Mouse (Mus musculus) embryonic facial prominence, embryonic 11.5 days (tissue): Measurements from ENCODE around the gene Hnmt. TPM values are rescaled to one million over a fixed set of nuclear protein-coding genes. Genes with fewer than 3 reads are reported as not detected.

Experiments
- ATAC-seq: fragments of 200-750 bp; cut with Nextera tagmentation; replicated peaks from 2 replicates; pipeline ENCODE4 v1.8.0; 2017; ENCODE audit warnings: low read depth; ENCODE audit not compliant: insufficient number of reproducible peaks, low FRiP score, low TSS enrichment
- DNase-seq: peaks from one replicate; pipeline ENCODE4 v3.0.0-alpha.2; 2015; ENCODE audit warnings: low spot score
- H3K27ac ChIP-seq: fragments of 300-500 bp; sonication (generic); replicated peaks from 2 replicates; pipeline ENCODE4 v1.5.1; 2014; ENCODE audit warnings: mild to moderate bottlenecking, low read depth, low read length, control low read depth
- H3K27me3 ChIP-seq: fragments of 300-500 bp; sonication (generic); 2 replicates; pipeline ENCODE4 v1.6.1; 2014; ENCODE audit warnings: mild to moderate bottlenecking, low read length, moderate library complexity, mixed read lengths; ENCODE audit not compliant: control insufficient read depth, insufficient read depth
- H3K36me3 ChIP-seq: fragments of 300-500 bp; sonication (generic); replicated peaks from 2 replicates; pipeline ENCODE4 v1.6.1; 2014; ENCODE audit warnings: low read depth, mild to moderate bottlenecking, low read length, moderate library complexity, mixed read lengths; ENCODE audit not compliant: control insufficient read depth, insufficient read depth
- H3K4me1 ChIP-seq: fragments of 300-500 bp; sonication (generic); 2 replicates; pipeline ENCODE4 v1.6.1; 2014; ENCODE audit warnings: low read length, mixed read lengths; ENCODE audit not compliant: control insufficient read depth, insufficient read depth
- H3K4me2 ChIP-seq: fragments of 300-500 bp; sonication (generic); 2 replicates; pipeline ENCODE4 v1.6.1; 2014; ENCODE audit warnings: low read depth, mild to moderate bottlenecking, control low read depth, low read length, moderate library complexity
- H3K4me3 ChIP-seq: fragments of 300-500 bp; sonication (generic); 2 replicates; pipeline ENCODE4 v1.5.1; 2014; ENCODE audit warnings: low read depth, low read length, control low read depth
- H3K9ac ChIP-seq: fragments of 300-500 bp; sonication (generic); replicated peaks from 2 replicates; pipeline ENCODE4 v1.6.1; 2014; ENCODE audit warnings: mild to moderate bottlenecking, control low read depth, low read length
- H3K9me3 ChIP-seq: fragments of 300-500 bp; sonication (generic); replicated peaks from 2 replicates; pipeline ENCODE4 v1.6.1; 2016; ENCODE audit warnings: mild to moderate bottlenecking, low read length, inconsistent platforms, mixed read lengths; ENCODE audit not compliant: control insufficient read depth
- WGBS: fragments of 180-500 bp; shearing (Covaris S2); extraction: QIAGEN DNeasy Blood & Tissue Kit; methylation state at CpG from one replicate; pipeline ENCODE4 v1.1.7; 2014; 5-methylcytosine and 5-hydroxymethylcytosine counted together
- polyA plus RNA-seq: library from polyadenylated mRNA; unstranded; fragments of >200 nt; fragmentation: Nextera tagmentation; extraction: Ambion mirVana; gene quantifications from 2 replicates; pipeline ENCODE4 v1.2.1, GENCODE M21; 2014

The Hnmt gene
- polyA plus RNA-seq, result 2.1 and 2.3 TPM in 2 replicates

GRCm38 (mm10) chr2:24049344-24049990 lies at the start of gene Hnmt:
Gene Hnmt, minus strand, starts transcription at chr2:24049394.
- no peak within 1 kb of the TSS for H3K27ac ChIP-seq
- no peaks in the 10 kb centered on the region for H3K27me3 ChIP-seq
- H3K36me3 ChIP-seq, result no peaks in the 10 kb centered on the region
- ATAC-seq, result no peak
- H3K4me2 ChIP-seq, result peak within 1 kb of the TSS; percentile 44
- peak within 1 kb of the TSS; percentile 32 for H3K9ac ChIP-seq
- H3K4me1 ChIP-seq, result no peaks in the 10 kb centered on the region
- WGBS, result 52% methylated on average over 7 of the region's 7 CpGs
- no peak within 1 kb of the TSS; the same call in 1 of the 2 replicates for H3K4me3 ChIP-seq
- H3K9me3 ChIP-seq, result no peaks in the 10 kb centered on the region
- DNase-seq, result no peak

- no peak within 1 kb of the TSS for H3K4me2 ChIP-seq
- ATAC-seq (no peak), DNase-seq (no peak)
- no peaks in the 10 kb centered on the region for H3K36me3 ChIP-seq
- 77% methylated on average over 4 of the region's 4 CpGs for whole genome bisulfite sequencing
- no peak within 1 kb of the TSS for H3K27ac ChIP-seq
- no peak within 1 kb of the TSS for H3K9ac ChIP-seq
- H3K9me3 ChIP-seq, result no peaks in the 10 kb centered on the region
- H3K4me3 ChIP-seq, result no peak within 1 kb of the TSS
- no peaks in the 10 kb centered on the region for H3K27me3 ChIP-seq
- no peaks in the 10 kb centered on the region for H3K4me1 ChIP-seq
Measured at GRCm38 (mm10) chr2:24096495-24096894, 47.3 kb upstream of the Hnmt start, which contains the start of gene Tbpl2. Gene Tbpl2, minus strand, starts transcription at chr2:24096595.

GRCm38 (mm10) chr2:24090921-24091320 lies 41.7 kb upstream of the Hnmt start:
- ATAC-seq (no peak), DNase-seq (no peak)
- no peaks in the 10 kb centered on the region for H3K4me1 ChIP-seq
- WGBS, result 86% methylated on average over 1 of the region's 1 CpGs
- no peak overlapping the region for H3K4me2 ChIP-seq
- no peak overlapping the region for H3K9ac ChIP-seq
- no peak overlapping the region for H3K4me3 ChIP-seq
- H3K9me3 ChIP-seq, result no peaks in the 10 kb centered on the region
- H3K27ac ChIP-seq, result no peak overlapping the region
- no peaks in the 10 kb centered on the region for H3K27me3 ChIP-seq
- no peaks in the 10 kb centered on the region for H3K36me3 ChIP-seq

- ATAC-seq, result no peak
- 87% methylated on average over 3 of the region's 3 CpGs for WGBS
Measured at GRCm38 (mm10) chr2:24050459-24050858, 1.3 kb upstream of the Hnmt start.

GRCm38 (mm10) chr2:24048480-24049097 lies 605 bp downstream of the Hnmt start:
- Histone ChIP-seq H3K36me3 (no peaks in the 10 kb centered on the region), H3K9ac (peak overlapping the region; percentile 32), H3K27ac (no peak overlapping the region), H3K9me3 (no peaks in the 10 kb centered on the region), H3K4me2 (peak overlapping the region; percentile 44), H3K4me3 (no peak overlapping the region; the same call in 1 of the 2 replicates), H3K4me1 (no peaks in the 10 kb centered on the region), H3K27me3 (no peaks in the 10 kb centered on the region)
- 9% methylated on average over 16 of the region's 16 CpGs for WGBS
- ATAC-seq, result 0 out of 2 replicates have a peak, but pooled peaks have one; percentile 80
- peak; percentile 40 for DNase-seq

More at GRCm38 (mm10) chr2:24050459-24050858, 1.3 kb upstream of the Hnmt start:
- Histone ChIP-seq H3K9ac (no peak overlapping the region), H3K27me3 (no peaks in the 10 kb centered on the region), H3K4me3 (no peak overlapping the region), H3K27ac (no peak overlapping the region), H3K9me3 (no peaks in the 10 kb centered on the region), H3K4me2 (no peak overlapping the region), H3K36me3 (no peaks in the 10 kb centered on the region), H3K4me1 (no peaks in the 10 kb centered on the region)
- no peak for DNase-seq

DNA sequence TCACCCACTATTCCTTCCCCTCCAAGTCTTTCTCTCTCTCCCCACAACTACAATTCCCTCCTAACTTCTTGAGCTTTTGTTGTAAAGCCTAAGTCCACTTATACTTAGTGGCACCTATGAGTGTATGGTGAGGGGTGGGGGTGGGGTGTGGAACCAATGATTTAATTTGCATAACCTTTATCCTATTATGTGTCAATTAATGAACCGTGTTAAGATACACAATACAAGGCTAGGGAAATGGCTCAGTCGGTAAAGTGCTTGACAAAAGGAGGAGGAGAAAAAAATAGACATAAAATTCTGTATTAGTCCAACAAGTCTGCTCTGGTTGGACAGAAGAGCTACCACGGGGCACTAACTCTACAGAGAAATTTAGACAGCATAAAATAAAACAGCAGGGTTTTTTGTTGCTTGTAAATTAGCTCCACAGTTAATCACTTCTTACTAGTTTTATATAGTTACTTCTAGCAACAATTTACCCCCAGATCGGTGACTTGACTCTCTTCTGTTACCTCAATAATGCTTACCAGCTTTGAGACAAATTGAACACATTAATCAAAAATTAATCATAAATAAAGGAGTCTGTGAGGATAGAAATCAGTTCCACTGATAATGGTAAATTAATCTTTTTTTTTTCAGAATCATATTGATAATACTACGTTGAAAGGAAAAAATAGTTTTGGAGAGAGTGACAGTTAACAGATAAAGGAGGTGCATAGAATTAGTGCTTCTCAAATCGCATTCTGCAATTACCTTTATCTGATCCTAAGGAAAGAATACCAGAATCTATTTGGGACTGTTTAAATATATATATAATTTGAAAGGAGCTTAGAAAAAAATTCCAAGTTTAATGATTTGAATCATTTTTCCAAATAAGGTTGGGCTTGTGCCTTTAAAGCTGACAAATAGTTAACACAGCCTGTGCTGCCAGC lies 1.4 kb downstream of the Hnmt start:
- H3K4me1 ChIP-seq, result no peaks in the 10 kb centered on the region
- H3K9ac ChIP-seq, result peak overlapping the region; percentile 32; the same call in 1 of the 2 replicates
- no peak overlapping the region for H3K27ac ChIP-seq
- no peak for DNase-seq
- 55% methylated on average over 6 of the region's 6 CpGs for WGBS
- no peak overlapping the region; the same call in 1 of the 2 replicates for H3K4me3 ChIP-seq
- H3K36me3 ChIP-seq, result no peaks in the 10 kb centered on the region
- H3K9me3 ChIP-seq, result no peaks in the 10 kb centered on the region
- 0 out of 2 replicates have a peak, but pooled peaks have one; percentile 48 for ATAC-seq
- no peaks in the 10 kb centered on the region for H3K27me3 ChIP-seq
- peak overlapping the region; percentile 44 for H3K4me2 ChIP-seq

- H3K4me2 ChIP-seq, result no peak overlapping the region
- H3K4me3 ChIP-seq, result no peak overlapping the region
- no peaks in the 10 kb centered on the region for H3K4me1 ChIP-seq
- no peaks in the 10 kb centered on the region for H3K36me3 ChIP-seq
- H3K9ac ChIP-seq, result no peak overlapping the region
- no peak overlapping the region for H3K27ac ChIP-seq
- no peak for ATAC-seq
- 93% methylated on average over 1 of the region's 1 CpGs for WGBS
- H3K9me3 ChIP-seq, result no peaks in the 10 kb centered on the region
- no peaks in the 10 kb centered on the region for H3K27me3 ChIP-seq
- DNase-seq, result no peak
Measured at GRCm38 (mm10) chr2:24042901-24043300, 6.3 kb downstream of the Hnmt start.
